Mouse (Mus musculus): ENCODE results near the gene Mycl. TPM values are rescaled to one million over a fixed set of nuclear protein-coding genes. Genes with fewer than 3 reads are reported as not detected.

Gene Mycl
- 15.2 and 16.5 TPM in 2 replicates for polyA plus RNA-seq (2014; fragmentation: Nextera tagmentation; extraction: Ambion mirVana)

GRCm38 (mm10) chr4:122995404-122996220 is at the start of gene Mycl:
TSS of gene Mycl (plus strand) at chr4:122995652.
- WGBS: 1% methylated on average over 69 of the region's 69 CpGs
- DNase-seq: peak; percentile 85
- H3K36me3 ChIP-seq (ENCODE audit: insufficient read depth): no peaks in the 10 kb centered on the region
- peaks cover 23% of the 10 kb centered on the region for H3K27me3 ChIP-seq (ENCODE audit: insufficient read depth, low read length)
- peak within 1 kb of the TSS; percentile 82 for H3K27ac ChIP-seq (ENCODE audit: low read depth)
- ATAC-seq (ENCODE audit: insufficient read depth): peak; percentile 80
- TF ChIP-seq CTCF (IDR thresholded peaks at IDR 0.05; ENCODE audit: low read depth): peak; percentile 91
- H3K4me2 ChIP-seq: peak within 1 kb of the TSS; percentile 98
- 0 out of 2 replicates have a peak, but pooled peaks cover 3% of the 10 kb centered on the region for H3K4me1 ChIP-seq (ENCODE audit: insufficient read depth)
- peak within 1 kb of the TSS; percentile 70 for H3K4me3 ChIP-seq (ENCODE audit: low read depth, low read length)
- H3K9ac ChIP-seq: peak within 1 kb of the TSS; percentile 65
- H3K9me3 ChIP-seq (ENCODE audit: low read depth, low read length): no peaks in the 10 kb centered on the region; the same call in 1 of the 2 replicates

- H3K9ac ChIP-seq: no peak overlapping the region
- DNase-seq (no peak), ATAC-seq (ENCODE audit: insufficient read depth) (no peak)
- no peaks in the 10 kb centered on the region for H3K9me3 ChIP-seq (ENCODE audit: low read depth, low read length)
- H3K27me3 ChIP-seq (ENCODE audit: insufficient read depth, low read length): 0 out of 2 replicates have a peak, but pooled peaks cover 7% of the 10 kb centered on the region
- no peaks in the 10 kb centered on the region for H3K4me1 ChIP-seq (ENCODE audit: insufficient read depth)
- no peak overlapping the region for H3K4me2 ChIP-seq
- no peaks in the 10 kb centered on the region for H3K36me3 ChIP-seq (ENCODE audit: insufficient read depth)
- TF ChIP-seq CTCF (IDR thresholded peaks at IDR 0.05; ENCODE audit: low read depth): no peak
- no peak overlapping the region for H3K27ac ChIP-seq (ENCODE audit: low read depth)
- no peak overlapping the region for H3K4me3 ChIP-seq (ENCODE audit: low read depth, low read length)
- WGBS: 84% methylated on average over 3 of the region's 3 CpGs
These were observed 48.2 kb upstream of the Mycl start for GRCm38 (mm10) chr4:122947223-122947622.

DNA sequence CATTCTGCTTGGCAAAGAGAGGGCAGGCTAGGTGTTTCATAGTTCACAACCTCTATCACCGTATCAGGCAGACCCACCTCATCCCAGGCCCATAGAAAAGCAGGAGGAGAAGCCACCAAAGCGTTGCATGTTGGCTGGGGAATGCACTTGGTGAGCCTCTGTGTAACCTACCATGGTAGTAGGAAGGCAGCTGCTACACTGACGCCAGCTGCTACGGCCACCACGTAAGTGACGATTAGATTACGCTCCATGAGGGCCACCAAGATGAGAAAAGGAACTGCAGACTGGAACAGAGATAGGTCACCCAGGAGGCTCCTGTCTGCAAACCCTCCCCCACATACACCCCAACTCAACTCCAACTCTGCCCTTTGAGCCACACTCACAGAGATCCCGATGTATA is 46.4 kb upstream of the Mycl start:
- ATAC-seq (ENCODE audit: insufficient read depth) (no peak), DNase-seq (no peak)
- Histone ChIP-seq H3K27me3 (ENCODE audit: insufficient read depth, low read length) (0 out of 2 replicates have a peak, but pooled peaks cover 7% of the 10 kb centered on the region), H3K27ac (ENCODE audit: low read depth) (no peak overlapping the region), H3K36me3 (ENCODE audit: insufficient read depth) (no peaks in the 10 kb centered on the region), H3K9ac (no peak overlapping the region), H3K4me1 (ENCODE audit: insufficient read depth) (no peaks in the 10 kb centered on the region), H3K9me3 (ENCODE audit: low read depth, low read length) (no peaks in the 10 kb centered on the region), H3K4me3 (ENCODE audit: low read depth, low read length) (no peak overlapping the region), H3K4me2 (no peak overlapping the region)
- no peak for TF ChIP-seq CTCF (IDR thresholded peaks at IDR 0.05; ENCODE audit: low read depth)
- 90% methylated on average over 8 of the region's 8 CpGs for WGBS

DNA sequence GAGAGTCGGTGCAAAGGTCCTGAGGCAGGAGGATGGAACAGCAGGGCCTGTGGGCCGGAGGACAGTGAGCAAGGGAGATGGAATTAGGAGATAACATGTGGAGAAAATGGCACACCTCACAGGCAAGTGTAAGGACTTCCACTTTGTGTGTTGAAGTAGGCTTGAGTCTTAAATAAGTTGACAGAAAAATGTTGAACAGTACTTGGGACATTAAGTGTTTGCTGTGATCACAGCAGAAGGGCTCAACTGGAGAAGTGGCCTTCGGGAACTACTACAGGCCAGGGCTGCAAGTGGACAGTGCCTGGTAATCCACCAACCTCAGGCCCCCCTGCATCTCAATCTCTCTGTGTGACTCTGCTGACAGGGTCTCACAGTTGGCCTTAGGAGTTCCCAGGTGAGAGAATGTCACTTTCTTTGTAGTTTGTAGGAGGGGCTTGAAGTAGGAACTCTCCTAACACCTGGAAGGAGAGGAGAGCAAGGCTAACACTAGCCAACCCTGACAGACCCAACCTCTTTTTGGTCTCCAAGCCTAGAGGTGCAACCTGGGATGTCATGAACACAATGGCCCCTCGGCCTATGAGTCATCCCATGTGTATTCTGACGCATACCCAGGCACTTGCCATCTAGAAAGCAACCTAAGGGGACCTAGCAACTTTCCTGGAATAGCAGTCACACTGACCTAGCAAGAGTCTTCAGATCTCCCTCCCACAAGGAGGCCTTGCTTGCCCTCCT is 40.6 kb upstream of the Mycl start:
- no peak for TF ChIP-seq CTCF (IDR thresholded peaks at IDR 0.05; ENCODE audit: low read depth)
- 49% methylated on average over 5 of the region's 5 CpGs for WGBS
- Histone ChIP-seq H3K4me2 (peak overlapping the region; percentile 50), H3K9ac (no peak overlapping the region), H3K9me3 (ENCODE audit: low read depth, low read length) (no peaks in the 10 kb centered on the region), H3K4me3 (ENCODE audit: low read depth, low read length) (no peak overlapping the region), H3K27ac (ENCODE audit: low read depth) (no peak overlapping the region), H3K36me3 (ENCODE audit: insufficient read depth) (no peaks in the 10 kb centered on the region), H3K27me3 (ENCODE audit: insufficient read depth, low read length) (peaks cover 24% of the 10 kb centered on the region; the same call in 1 of the 2 replicates), H3K4me1 (ENCODE audit: insufficient read depth) (peaks cover 11% of the 10 kb centered on the region)
- DNase-seq (peak; percentile 27), ATAC-seq (ENCODE audit: insufficient read depth) (peak; percentile 35)

GRCm38 (mm10) chr4:122955412-122956136 is 39.9 kb upstream of the Mycl start:
- no peak for TF ChIP-seq CTCF (IDR thresholded peaks at IDR 0.05; ENCODE audit: low read depth)
- peaks cover 28% of the 10 kb centered on the region for H3K27me3 ChIP-seq (ENCODE audit: insufficient read depth, low read length)
- no peak overlapping the region for H3K4me3 ChIP-seq (ENCODE audit: low read depth, low read length)
- H3K9ac ChIP-seq: no peak overlapping the region
- H3K27ac ChIP-seq (ENCODE audit: low read depth): no peak overlapping the region
- H3K36me3 ChIP-seq (ENCODE audit: insufficient read depth): no peaks in the 10 kb centered on the region
- no peaks in the 10 kb centered on the region for H3K9me3 ChIP-seq (ENCODE audit: low read depth, low read length)
- ATAC-seq (ENCODE audit: insufficient read depth) (peak; percentile 96), DNase-seq (peak; percentile 93)
- peaks cover 14% of the 10 kb centered on the region for H3K4me1 ChIP-seq (ENCODE audit: insufficient read depth)
- 8% methylated on average over 17 of the region's 17 CpGs for WGBS
- H3K4me2 ChIP-seq: peak overlapping the region; percentile 50

DNA sequence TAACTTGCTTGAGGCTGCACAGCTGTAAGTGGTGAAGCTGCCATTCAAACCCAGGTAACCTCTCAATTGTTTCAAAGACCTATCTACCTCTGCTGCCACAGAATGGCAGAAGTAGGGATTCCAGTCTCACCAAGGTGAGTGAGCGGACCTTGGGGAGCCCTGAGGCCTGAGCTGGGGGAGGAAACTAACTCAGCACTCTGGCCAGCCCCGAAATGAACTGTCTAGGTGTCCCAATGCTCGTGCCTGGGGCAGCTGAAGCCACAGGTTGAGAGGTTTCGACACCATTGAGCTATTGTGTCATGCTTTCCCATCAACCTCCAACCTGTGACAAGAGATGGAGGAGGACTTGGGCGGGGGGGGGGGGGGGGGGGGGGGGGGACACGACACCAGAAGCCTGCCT is 39.2 kb upstream of the Mycl start:
- Histone ChIP-seq H3K36me3 (ENCODE audit: insufficient read depth) (no peaks in the 10 kb centered on the region), H3K9me3 (ENCODE audit: low read depth, low read length) (no peaks in the 10 kb centered on the region), H3K4me3 (ENCODE audit: low read depth, low read length) (no peak overlapping the region), H3K4me1 (ENCODE audit: insufficient read depth) (peaks cover 18% of the 10 kb centered on the region), H3K27ac (ENCODE audit: low read depth) (no peak overlapping the region), H3K4me2 (no peak overlapping the region), H3K9ac (no peak overlapping the region), H3K27me3 (ENCODE audit: insufficient read depth, low read length) (peaks cover 34% of the 10 kb centered on the region)
- no peak for ATAC-seq (ENCODE audit: insufficient read depth)
- WGBS: 74% methylated on average over 5 of the region's 6 CpGs
- no peak for TF ChIP-seq CTCF (IDR thresholded peaks at IDR 0.05; ENCODE audit: low read depth)
- DNase-seq: no peak
